Mouse (Mus musculus): ENCODE measurements at regions not wholly inside any gene's neighbourhood (a gene's known extent, or its start where the extent isn't known, plus 50 kb on each side); places are given as distances from the start of the nearest gene placed in this dataset.

- no peaks in the 10 kb centered on the region for H3K9me3 ChIP-seq (ENCODE audit: low read length)
- WGBS: 84% methylated on average over 9 of the region's 9 CpGs
- no peak overlapping the region for H3K4me2 ChIP-seq (ENCODE audit: low read depth)
- TF ChIP-seq CTCF (IDR thresholded peaks at IDR 0.05; ENCODE audit: low read depth): no peak
- no peaks in the 10 kb centered on the region for H3K27me3 ChIP-seq (ENCODE audit: insufficient read depth, low read length)
- ATAC-seq (no peak), DNase-seq (peak; percentile 20)
- no peak overlapping the region for H3K9ac ChIP-seq
- H3K27ac ChIP-seq (ENCODE audit: low read depth, low read length): no peak overlapping the region
- H3K4me3 ChIP-seq (ENCODE audit: low read depth, low read length): no peak overlapping the region
- no peaks in the 10 kb centered on the region for H3K36me3 ChIP-seq (ENCODE audit: insufficient read depth)
- no peaks in the 10 kb centered on the region for H3K4me1 ChIP-seq (ENCODE audit: insufficient read depth)
Measured at GRCm38 (mm10) chr1:90274968-90275651, 71.3 kb downstream of the Ackr3 start.

- H3K9me3 ChIP-seq (ENCODE audit: low read length): no peaks in the 10 kb centered on the region
- ATAC-seq: no peak
- WGBS: 73% methylated on average over 16 of the region's 16 CpGs
- no peak overlapping the region for H3K4me2 ChIP-seq (ENCODE audit: low read depth)
- no peak overlapping the region for H3K27ac ChIP-seq (ENCODE audit: low read depth, low read length)
- no peaks in the 10 kb centered on the region for H3K27me3 ChIP-seq (ENCODE audit: insufficient read depth, low read length)
- DNase-seq: peak; percentile 21
- no peak overlapping the region for H3K9ac ChIP-seq
- no peaks in the 10 kb centered on the region for H3K36me3 ChIP-seq (ENCODE audit: insufficient read depth)
- H3K4me3 ChIP-seq (ENCODE audit: low read depth, low read length): no peak overlapping the region
- TF ChIP-seq CTCF (IDR thresholded peaks at IDR 0.05; ENCODE audit: low read depth): no peak
- no peaks in the 10 kb centered on the region for H3K4me1 ChIP-seq (ENCODE audit: insufficient read depth)
Measured at GRCm38 (mm10) chr1:90275786-90276520, 72.2 kb downstream of the Ackr3 start.

- no peak overlapping the region for H3K9ac ChIP-seq
- no peaks in the 10 kb centered on the region for H3K9me3 ChIP-seq (ENCODE audit: low read length)
- H3K4me3 ChIP-seq (ENCODE audit: low read depth, low read length): no peak overlapping the region
- no peak overlapping the region for H3K4me2 ChIP-seq (ENCODE audit: low read depth)
- no peak for ATAC-seq
- H3K27ac ChIP-seq (ENCODE audit: low read depth, low read length): no peak overlapping the region
- TF ChIP-seq CTCF (IDR thresholded peaks at IDR 0.05; ENCODE audit: low read depth): no peak
- no peaks in the 10 kb centered on the region for H3K27me3 ChIP-seq (ENCODE audit: insufficient read depth, low read length)
- no peaks in the 10 kb centered on the region for H3K4me1 ChIP-seq (ENCODE audit: insufficient read depth)
- no peak for DNase-seq
- 81% methylated on average over 18 of the region's 18 CpGs for WGBS
- no peaks in the 10 kb centered on the region for H3K36me3 ChIP-seq (ENCODE audit: insufficient read depth)
Measured at GRCm38 (mm10) chr1:90277486-90278255, 73.9 kb downstream of the Ackr3 start.

GRCm38 (mm10) chr1:90279066-90279839 lies 75.5 kb downstream of the Ackr3 start:
- Histone ChIP-seq H3K9ac (no peak overlapping the region), H3K27ac (ENCODE audit: low read depth, low read length) (no peak overlapping the region)
- DNase-seq: peak; percentile 47

GRCm38 (mm10) chr1:90280227-90280626 lies 76.4 kb downstream of the Ackr3 start:
- WGBS: 73% methylated on average over 8 of the region's 8 CpGs
- Histone ChIP-seq H3K9ac (no peak overlapping the region), H3K9me3 (ENCODE audit: low read length) (no peaks in the 10 kb centered on the region), H3K27me3 (ENCODE audit: insufficient read depth, low read length) (no peaks in the 10 kb centered on the region), H3K4me2 (ENCODE audit: low read depth) (no peak overlapping the region), H3K27ac (ENCODE audit: low read depth, low read length) (no peak overlapping the region), H3K36me3 (ENCODE audit: insufficient read depth) (no peaks in the 10 kb centered on the region), H3K4me1 (ENCODE audit: insufficient read depth) (peaks cover 22% of the 10 kb centered on the region), H3K4me3 (ENCODE audit: low read depth, low read length) (no peak overlapping the region)
- DNase-seq (no peak), ATAC-seq (no peak)
- no peak for TF ChIP-seq CTCF (IDR thresholded peaks at IDR 0.05; ENCODE audit: low read depth)

More at GRCm38 (mm10) chr1:90279066-90279839, 75.5 kb downstream of the Ackr3 start:
- H3K9me3 ChIP-seq (ENCODE audit: low read length): no peaks in the 10 kb centered on the region
- 37% methylated on average over 20 of the region's 20 CpGs for WGBS
- H3K4me3 ChIP-seq (ENCODE audit: low read depth, low read length): no peak overlapping the region
- H3K36me3 ChIP-seq (ENCODE audit: insufficient read depth): no peaks in the 10 kb centered on the region
- no peaks in the 10 kb centered on the region for H3K27me3 ChIP-seq (ENCODE audit: insufficient read depth, low read length)
- peaks cover 13% of the 10 kb centered on the region; the same call in 1 of the 2 replicates for H3K4me1 ChIP-seq (ENCODE audit: insufficient read depth)
- ATAC-seq: no peak; the same call in 1 of the 2 replicates
- no peak for TF ChIP-seq CTCF (IDR thresholded peaks at IDR 0.05; ENCODE audit: low read depth)
- H3K4me2 ChIP-seq (ENCODE audit: low read depth): no peak overlapping the region

- H3K27me3 ChIP-seq (ENCODE audit: insufficient read depth, low read length): no peaks in the 10 kb centered on the region
- TF ChIP-seq CTCF (IDR thresholded peaks at IDR 0.05; ENCODE audit: low read depth): no peak
- 87% methylated on average over 1 of the region's 1 CpGs for WGBS
- no peak overlapping the region for H3K9ac ChIP-seq
- H3K4me3 ChIP-seq (ENCODE audit: low read depth, low read length): no peak overlapping the region
- H3K27ac ChIP-seq (ENCODE audit: low read depth, low read length): no peak overlapping the region
- no peaks in the 10 kb centered on the region for H3K36me3 ChIP-seq (ENCODE audit: insufficient read depth)
- DNase-seq (no peak), ATAC-seq (no peak)
- H3K4me2 ChIP-seq (ENCODE audit: low read depth): no peak overlapping the region
- peaks cover 26% of the 10 kb centered on the region for H3K4me1 ChIP-seq (ENCODE audit: insufficient read depth)
- no peaks in the 10 kb centered on the region for H3K9me3 ChIP-seq (ENCODE audit: low read length)
Measured at GRCm38 (mm10) chr1:90281255-90281654, 77.5 kb downstream of the Ackr3 start.

Measured in forebrain, postnatal 0 days (tissue).